Mouse (Mus musculus): Measurements from ENCODE around the gene Tram2. TPM values are rescaled to one million over a fixed set of nuclear protein-coding genes. Genes with fewer than 3 reads are reported as not detected.

The Tram2 gene
- total and polyA plus RNA-seq, 2 experiments from 2014 or later: 1.4 to 2.1 TPM

DNA sequence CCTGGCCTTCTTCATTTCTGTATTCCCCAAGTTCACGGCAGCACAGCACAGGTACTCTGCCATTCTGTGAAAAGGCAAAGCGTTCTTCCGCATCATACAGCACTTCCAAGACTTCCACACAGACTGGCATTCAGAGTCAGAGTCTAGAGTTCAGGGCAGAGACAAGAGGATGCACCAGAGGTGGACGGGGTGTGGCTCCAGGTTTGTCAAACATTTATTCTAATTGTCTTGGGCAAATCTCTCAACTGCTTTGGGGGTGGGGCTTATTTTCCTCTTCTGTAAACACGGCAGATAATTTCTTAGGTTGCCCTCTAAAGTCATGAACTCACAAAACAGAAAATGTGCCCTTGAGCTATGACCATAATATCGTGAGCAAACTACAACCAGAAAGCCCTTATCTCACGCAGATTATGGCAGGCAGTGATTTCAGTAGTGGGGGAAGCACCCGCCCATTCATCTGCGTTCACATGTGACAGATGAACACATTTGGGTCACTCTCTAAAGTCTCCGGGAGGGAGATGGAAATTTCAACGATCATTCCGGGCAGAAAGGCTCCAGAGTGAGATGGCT, 6.1 kb downstream of the Tram2 start:
- WGBS: 82% methylated on average over 12 of the region's 12 CpGs
- no peak overlapping the region for H3K4me3 ChIP-seq (ENCODE audit: low read depth, low read length)
- ATAC-seq (ENCODE audit: low FRiP score) (no peak), DNase-seq (ENCODE audit: low spot score) (no peak)
- H3K4me1 ChIP-seq (ENCODE audit: insufficient read depth, low read length): peaks cover 6% of the 10 kb centered on the region; the same call in 1 of the 2 replicates
- no peaks in the 10 kb centered on the region for H3K9me3 ChIP-seq (ENCODE audit: low read length)
- H3K27me3 ChIP-seq (ENCODE audit: insufficient read depth, low read length): peaks cover 5% of the 10 kb centered on the region; the same call in 1 of the 2 replicates
- H3K4me2 ChIP-seq (ENCODE audit: low read depth, low read length, poor library complexity, severe bottlenecking): no peak overlapping the region
- H3K27ac ChIP-seq (ENCODE audit: low read depth, low read length): no peak overlapping the region
- no peak for TF ChIP-seq CTCF (IDR thresholded peaks at IDR 0.05)
- H3K36me3 ChIP-seq (ENCODE audit: insufficient read depth, low read length): no peaks in the 10 kb centered on the region
- H3K9ac ChIP-seq (replicated peaks; ENCODE audit: low read length, poor library complexity, severe bottlenecking): no peak overlapping the region

DNA sequence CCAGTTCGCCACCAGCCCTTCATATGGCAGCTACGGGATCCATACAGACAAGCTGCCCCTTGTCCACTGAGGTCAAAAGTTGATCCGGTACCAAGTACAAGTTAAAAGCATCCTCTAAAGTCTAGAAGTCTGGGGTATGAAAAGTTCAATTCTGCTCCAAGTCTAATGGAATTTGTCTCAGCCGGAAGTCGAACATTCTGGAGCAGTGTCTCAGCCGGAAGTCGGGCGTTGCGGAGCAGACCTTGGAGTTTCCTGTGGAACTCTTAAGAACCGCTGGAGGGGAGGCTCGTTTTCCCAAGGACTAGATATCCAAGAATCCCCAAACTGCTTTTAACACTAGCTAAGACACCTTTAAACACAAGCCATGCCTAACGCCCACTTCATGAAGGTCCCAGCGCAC, 8.4 kb downstream of the Tram2 start:
- no peak for TF ChIP-seq CTCF (IDR thresholded peaks at IDR 0.05)
- Histone ChIP-seq H3K9ac (replicated peaks; ENCODE audit: low read length, poor library complexity, severe bottlenecking) (no peak overlapping the region), H3K4me3 (ENCODE audit: low read depth, low read length) (no peak overlapping the region), H3K36me3 (ENCODE audit: insufficient read depth, low read length) (no peaks in the 10 kb centered on the region), H3K4me2 (ENCODE audit: low read depth, low read length, poor library complexity, severe bottlenecking) (no peak overlapping the region), H3K9me3 (ENCODE audit: low read length) (no peaks in the 10 kb centered on the region), H3K4me1 (ENCODE audit: insufficient read depth, low read length) (0 out of 2 replicates have a peak, but pooled peaks cover 2% of the 10 kb centered on the region), H3K27ac (ENCODE audit: low read depth, low read length) (no peak overlapping the region), H3K27me3 (ENCODE audit: insufficient read depth, low read length) (no peaks in the 10 kb centered on the region)
- ATAC-seq (ENCODE audit: low FRiP score) (no peak), DNase-seq (ENCODE audit: low spot score) (no peak)
- 89% methylated on average over 13 of the region's 13 CpGs for WGBS

DNA sequence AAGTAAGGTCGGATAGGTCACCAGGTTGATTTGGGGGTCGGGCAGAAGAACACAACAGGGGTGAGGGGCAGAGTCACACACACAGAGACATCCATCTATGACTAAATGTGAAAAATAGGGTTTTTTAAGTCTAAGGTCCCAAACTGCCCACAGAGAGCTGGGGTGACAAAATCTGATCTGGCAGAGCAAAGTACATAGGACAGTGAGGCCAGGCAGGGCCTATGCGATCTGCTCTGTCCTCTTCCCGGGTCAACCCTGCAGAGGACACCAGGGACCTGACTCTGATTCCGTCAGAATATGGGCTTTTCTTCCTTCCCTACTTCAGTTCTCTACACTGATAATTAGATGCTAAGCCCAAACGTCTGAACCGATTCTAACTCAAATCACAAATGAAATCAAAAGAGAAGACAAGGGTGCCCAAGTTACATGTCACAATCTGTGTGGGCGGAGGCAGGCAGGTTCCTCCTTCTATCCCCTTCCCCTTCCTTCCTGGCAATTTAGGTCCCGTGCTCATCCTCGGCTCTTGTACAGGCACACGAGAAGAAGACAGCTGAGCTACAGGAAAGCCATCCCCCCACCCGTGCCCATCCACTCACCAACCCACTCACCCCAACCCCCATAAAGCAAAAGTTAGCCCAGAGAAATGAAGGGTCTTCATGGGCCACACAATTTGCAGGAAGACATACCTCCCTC, 9.1 kb downstream of the Tram2 start:
- WGBS: 72% methylated on average over 12 of the region's 12 CpGs
- ATAC-seq (ENCODE audit: low FRiP score) (no peak), DNase-seq (ENCODE audit: low spot score) (no peak)
- no peaks in the 10 kb centered on the region for H3K36me3 ChIP-seq (ENCODE audit: insufficient read depth, low read length)
- no peaks in the 10 kb centered on the region for H3K27me3 ChIP-seq (ENCODE audit: insufficient read depth, low read length)
- 0 out of 2 replicates have a peak, but pooled peaks cover 2% of the 10 kb centered on the region for H3K4me1 ChIP-seq (ENCODE audit: insufficient read depth, low read length)
- no peaks in the 10 kb centered on the region for H3K9me3 ChIP-seq (ENCODE audit: low read length)
- H3K4me2 ChIP-seq (ENCODE audit: low read depth, low read length, poor library complexity, severe bottlenecking): no peak overlapping the region
- no peak for TF ChIP-seq CTCF (IDR thresholded peaks at IDR 0.05)
- no peak overlapping the region for H3K4me3 ChIP-seq (ENCODE audit: low read depth, low read length)
- H3K9ac ChIP-seq (replicated peaks; ENCODE audit: low read length, poor library complexity, severe bottlenecking): no peak overlapping the region
- H3K27ac ChIP-seq (ENCODE audit: low read depth, low read length): no peak overlapping the region

DNA sequence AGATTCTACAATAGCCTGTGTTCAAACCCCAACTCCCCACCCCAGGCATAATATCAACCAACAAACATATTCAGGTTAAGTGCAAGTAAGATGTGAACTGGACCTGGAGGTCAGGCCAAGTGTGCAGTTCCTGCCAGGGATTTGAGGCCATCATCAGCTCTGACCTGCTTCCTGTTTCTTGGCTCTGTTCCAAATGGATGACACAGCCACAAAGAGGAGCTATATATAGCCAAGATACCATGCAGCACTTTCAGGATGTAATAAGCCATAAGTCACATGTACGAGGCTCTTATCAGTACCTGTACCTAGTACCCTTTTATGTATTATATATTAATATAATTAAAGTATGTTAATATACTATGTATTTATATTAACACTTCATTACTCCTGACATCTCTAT, 10.5 kb downstream of the Tram2 start:
- H3K9ac ChIP-seq (replicated peaks; ENCODE audit: low read length, poor library complexity, severe bottlenecking): no peak overlapping the region
- H3K4me3 ChIP-seq (ENCODE audit: low read depth, low read length): no peak overlapping the region
- DNase-seq (ENCODE audit: low spot score) (no peak), ATAC-seq (ENCODE audit: low FRiP score) (no peak)
- TF ChIP-seq CTCF (IDR thresholded peaks at IDR 0.05): no peak
- no peaks in the 10 kb centered on the region for H3K9me3 ChIP-seq (ENCODE audit: low read length)
- 71% methylated on average over 1 of the region's 1 CpGs for WGBS
- H3K27ac ChIP-seq (ENCODE audit: low read depth, low read length): no peak overlapping the region
- H3K4me1 ChIP-seq (ENCODE audit: insufficient read depth, low read length): no peaks in the 10 kb centered on the region
- H3K4me2 ChIP-seq (ENCODE audit: low read depth, low read length, poor library complexity, severe bottlenecking): no peak overlapping the region
- H3K36me3 ChIP-seq (ENCODE audit: insufficient read depth, low read length): no peaks in the 10 kb centered on the region
- H3K27me3 ChIP-seq (ENCODE audit: insufficient read depth, low read length): no peaks in the 10 kb centered on the region

DNA sequence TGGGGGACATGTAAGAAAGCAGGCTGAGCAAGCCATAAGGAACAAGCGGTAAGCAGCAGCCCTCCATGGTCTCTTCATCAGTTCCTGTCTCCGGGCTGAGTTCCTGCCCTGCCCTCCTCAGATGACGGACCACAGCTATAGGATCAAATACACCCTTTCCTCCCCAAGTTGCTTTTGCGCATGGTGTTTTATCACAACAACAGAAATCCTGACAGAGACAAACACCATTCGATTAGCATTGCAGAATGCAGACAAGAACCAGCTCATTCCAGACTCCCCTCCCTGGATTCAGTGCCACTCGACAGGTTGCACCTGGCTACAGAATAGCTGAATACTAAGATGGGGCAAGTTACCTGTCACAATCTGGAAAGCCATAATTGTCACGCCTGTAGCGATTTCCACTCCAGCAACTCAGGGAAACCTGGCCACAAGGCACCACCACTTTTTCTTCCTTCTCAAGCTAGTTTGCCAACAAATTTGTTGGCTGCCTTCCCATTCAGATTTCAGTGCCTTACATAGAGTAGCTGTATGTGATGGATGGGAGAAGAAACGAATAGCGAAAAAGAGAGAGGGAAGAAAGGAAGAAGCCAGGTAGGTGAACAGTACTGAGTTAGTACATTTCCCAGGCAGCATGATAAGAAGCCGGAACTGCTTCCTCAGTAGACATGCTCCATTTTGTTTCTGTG, 11.3 kb downstream of the Tram2 start:
- H3K27ac ChIP-seq (ENCODE audit: low read depth, low read length): no peak overlapping the region
- H3K9ac ChIP-seq (replicated peaks; ENCODE audit: low read length, poor library complexity, severe bottlenecking): no peak overlapping the region
- no peaks in the 10 kb centered on the region for H3K27me3 ChIP-seq (ENCODE audit: insufficient read depth, low read length)
- H3K4me2 ChIP-seq (ENCODE audit: low read depth, low read length, poor library complexity, severe bottlenecking): no peak overlapping the region
- H3K36me3 ChIP-seq (ENCODE audit: insufficient read depth, low read length): no peaks in the 10 kb centered on the region
- no peaks in the 10 kb centered on the region for H3K4me1 ChIP-seq (ENCODE audit: insufficient read depth, low read length)
- 94% methylated on average over 11 of the region's 11 CpGs for WGBS
- TF ChIP-seq CTCF (IDR thresholded peaks at IDR 0.05): no peak
- H3K4me3 ChIP-seq (ENCODE audit: low read depth, low read length): no peak overlapping the region
- H3K9me3 ChIP-seq (ENCODE audit: low read length): no peaks in the 10 kb centered on the region
- peak; percentile 12 for DNase-seq (ENCODE audit: low spot score)
- no peak for ATAC-seq (ENCODE audit: low FRiP score)

DNA sequence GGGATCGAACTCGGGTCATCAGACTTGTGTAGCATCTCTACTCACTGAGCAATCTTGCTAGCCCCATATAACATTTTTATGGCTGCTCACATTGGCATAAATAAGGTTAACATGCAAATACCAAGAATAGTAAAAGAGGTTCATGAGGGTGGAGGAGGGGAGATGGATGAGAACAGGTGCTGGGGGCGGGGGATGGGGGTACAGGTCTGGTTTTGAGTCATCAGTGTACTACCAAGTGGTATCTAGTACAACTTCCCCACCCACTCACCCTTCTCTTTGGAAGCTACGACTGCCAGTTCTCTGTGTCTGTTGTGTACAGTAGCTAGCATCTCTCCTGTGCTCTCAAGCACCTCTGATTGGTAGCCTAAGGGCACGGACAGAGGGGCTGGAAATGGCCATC, 14.9 kb downstream of the Tram2 start:
- ATAC-seq (ENCODE audit: low FRiP score) (no peak), DNase-seq (ENCODE audit: low spot score) (no peak)
- Histone ChIP-seq H3K4me1 (ENCODE audit: insufficient read depth, low read length) (no peaks in the 10 kb centered on the region), H3K9ac (replicated peaks; ENCODE audit: low read length, poor library complexity, severe bottlenecking) (no peak overlapping the region), H3K9me3 (ENCODE audit: low read length) (no peaks in the 10 kb centered on the region), H3K4me3 (ENCODE audit: low read depth, low read length) (no peak overlapping the region), H3K4me2 (ENCODE audit: low read depth, low read length, poor library complexity, severe bottlenecking) (no peak overlapping the region), H3K36me3 (ENCODE audit: insufficient read depth, low read length) (no peaks in the 10 kb centered on the region), H3K27ac (ENCODE audit: low read depth, low read length) (no peak overlapping the region), H3K27me3 (ENCODE audit: insufficient read depth, low read length) (no peaks in the 10 kb centered on the region)
- 94% methylated on average over 5 of the region's 5 CpGs for WGBS
- no peak for TF ChIP-seq CTCF (IDR thresholded peaks at IDR 0.05)

All from midbrain, postnatal 0 days (tissue).